Mouse (Mus musculus): ENCODE measurements around the gene Paxx. TPM values are rescaled to one million over a fixed set of nuclear protein-coding genes. Genes with fewer than 3 reads are reported as not detected.

Paxx gene
- polyA plus RNA-seq, 1 experiment from 2014 or later = 67.4 TPM

DNA sequence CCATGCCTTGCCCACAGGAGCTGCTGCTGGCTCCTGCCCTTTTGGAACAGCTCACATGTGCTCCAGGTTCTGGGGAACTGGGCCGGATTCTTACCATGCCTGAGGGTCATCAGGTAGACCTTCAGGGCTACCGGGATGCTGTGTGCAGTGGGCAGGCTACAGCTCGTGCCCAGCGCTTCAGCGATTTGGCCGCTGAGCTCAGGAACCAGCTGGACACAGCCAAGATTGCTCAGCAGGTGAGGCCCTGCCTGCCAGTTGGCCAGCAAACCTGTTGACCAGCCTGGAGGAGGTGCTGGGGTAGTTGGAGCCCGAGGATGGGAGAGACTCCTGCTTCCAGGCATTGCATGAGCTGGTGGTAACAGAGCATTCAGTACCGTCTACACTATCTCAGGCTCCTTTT, 26.6 kb downstream of the Paxx start:
- Histone ChIP-seq H3K9ac (replicated peaks; ENCODE audit: low read depth) (no peak overlapping the region), H3K4me2 (replicated peaks; ENCODE audit: low read depth, low read length) (no peak overlapping the region), H3K27ac (ENCODE audit: low read length) (no peak overlapping the region), H3K9me3 (ENCODE audit: low read length) (no peaks in the 10 kb centered on the region), H3K4me3 (ENCODE audit: low read depth, low read length) (no peak overlapping the region), H3K4me1 (ENCODE audit: insufficient read depth, low read depth, low read length) (no peaks in the 10 kb centered on the region), H3K36me3 (ENCODE audit: insufficient read depth, low read length) (no peaks in the 10 kb centered on the region; the same call in 1 of the 2 replicates), H3K27me3 (replicated peaks; ENCODE audit: insufficient read depth, low read length) (0 out of 2 replicates have a peak, but pooled peaks cover 7% of the 10 kb centered on the region)
- TF ChIP-seq CTCF (IDR thresholded peaks at IDR 0.05) (no peak), EP300 (IDR thresholded peaks at IDR 0.05) (no peak)
- 82% methylated on average over 8 of the region's 8 CpGs for WGBS
- DNase-seq (ENCODE audit: low spot score) (no peak), ATAC-seq (no peak)

DNA sequence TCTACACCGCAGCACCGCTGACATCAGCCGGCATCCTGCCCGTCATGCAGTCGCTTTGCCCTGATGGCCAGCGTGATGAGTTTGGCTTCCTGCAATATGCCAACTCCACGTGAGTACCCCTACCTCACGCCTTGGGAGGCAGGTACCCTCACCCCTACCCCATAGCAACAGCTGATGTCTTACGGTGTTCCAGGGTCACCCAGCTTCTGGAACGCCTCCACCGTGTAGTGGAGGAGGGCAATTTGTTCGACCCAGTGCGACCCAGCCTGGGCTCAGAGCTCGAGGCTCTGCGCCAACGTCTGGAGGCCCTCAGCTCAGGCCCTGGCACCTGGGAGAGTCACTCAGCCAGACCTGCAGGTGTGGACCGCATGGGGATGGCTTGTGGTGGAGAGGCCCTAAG, 27.8 kb downstream of the Paxx start:
- no peaks in the 10 kb centered on the region for H3K9me3 ChIP-seq (ENCODE audit: low read length)
- H3K4me2 ChIP-seq (replicated peaks; ENCODE audit: low read depth, low read length) = no peak overlapping the region
- WGBS = 79% methylated on average over 17 of the region's 17 CpGs
- TF ChIP-seq CTCF (IDR thresholded peaks at IDR 0.05) (no peak), EP300 (IDR thresholded peaks at IDR 0.05) (no peak)
- H3K27ac ChIP-seq (ENCODE audit: low read length) = no peak overlapping the region
- DNase-seq (ENCODE audit: low spot score) (no peak), ATAC-seq (no peak)
- H3K27me3 ChIP-seq (replicated peaks; ENCODE audit: insufficient read depth, low read length) = peaks cover 10% of the 10 kb centered on the region; the same call in 1 of the 2 replicates
- no peak overlapping the region for H3K9ac ChIP-seq (replicated peaks; ENCODE audit: low read depth)
- H3K4me1 ChIP-seq (ENCODE audit: insufficient read depth, low read depth, low read length) = no peaks in the 10 kb centered on the region
- H3K4me3 ChIP-seq (ENCODE audit: low read depth, low read length) = no peak overlapping the region
- no peaks in the 10 kb centered on the region; the same call in 1 of the 2 replicates for H3K36me3 ChIP-seq (ENCODE audit: insufficient read depth, low read length)

DNA sequence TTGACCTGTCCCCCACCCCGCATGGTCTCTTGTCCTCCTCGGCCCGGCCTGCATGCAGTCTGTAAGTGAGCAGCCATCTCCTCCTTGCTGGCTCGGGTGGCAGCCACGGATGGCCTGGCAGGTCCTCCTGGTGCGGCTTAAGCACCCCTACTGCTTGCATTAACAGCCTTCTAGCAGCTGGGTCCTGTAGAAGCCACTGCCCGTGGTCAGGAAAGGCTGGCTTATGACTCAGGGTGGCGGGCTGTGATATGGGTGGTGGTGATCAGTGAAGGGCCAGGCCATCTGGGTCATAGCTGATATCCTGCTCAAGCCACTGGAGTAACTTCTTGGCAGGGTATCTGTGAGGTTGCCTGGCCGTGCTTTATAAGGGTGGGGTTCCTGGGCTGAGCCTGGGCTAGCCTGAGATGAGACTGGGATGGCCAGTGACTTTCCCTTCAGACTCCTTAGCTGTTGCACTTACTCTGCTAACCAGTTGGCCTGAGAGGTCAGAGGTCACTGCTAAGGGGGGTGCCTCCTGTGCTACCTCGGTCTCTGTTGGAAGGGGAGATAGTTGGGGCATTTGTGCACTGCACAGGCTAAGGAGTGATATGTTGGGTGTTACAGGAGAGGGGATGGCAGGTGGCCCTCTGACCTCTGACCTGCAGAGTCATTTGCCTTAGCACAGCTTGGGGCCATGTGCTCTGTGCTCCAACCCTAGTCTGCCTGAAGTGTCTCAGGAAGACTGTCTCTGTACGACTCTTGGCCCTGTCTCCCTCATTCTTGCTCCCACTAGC, 28.4 kb downstream of the Paxx start:
- 68% methylated on average over 11 of the region's 11 CpGs for WGBS
- Histone ChIP-seq H3K9me3 (ENCODE audit: low read length) (no peaks in the 10 kb centered on the region), H3K9ac (replicated peaks; ENCODE audit: low read depth) (no peak overlapping the region), H3K4me2 (replicated peaks; ENCODE audit: low read depth, low read length) (no peak overlapping the region), H3K27ac (ENCODE audit: low read length) (no peak overlapping the region), H3K36me3 (ENCODE audit: insufficient read depth, low read length) (no peaks in the 10 kb centered on the region), H3K27me3 (replicated peaks; ENCODE audit: insufficient read depth, low read length) (peaks cover 10% of the 10 kb centered on the region; the same call in 1 of the 2 replicates), H3K4me1 (ENCODE audit: insufficient read depth, low read depth, low read length) (no peaks in the 10 kb centered on the region), H3K4me3 (ENCODE audit: low read depth, low read length) (no peak overlapping the region)
- TF ChIP-seq EP300 (IDR thresholded peaks at IDR 0.05) (no peak), CTCF (IDR thresholded peaks at IDR 0.05) (no peak)
- no peak for DNase-seq (ENCODE audit: low spot score)
- ATAC-seq = no peak

DNA sequence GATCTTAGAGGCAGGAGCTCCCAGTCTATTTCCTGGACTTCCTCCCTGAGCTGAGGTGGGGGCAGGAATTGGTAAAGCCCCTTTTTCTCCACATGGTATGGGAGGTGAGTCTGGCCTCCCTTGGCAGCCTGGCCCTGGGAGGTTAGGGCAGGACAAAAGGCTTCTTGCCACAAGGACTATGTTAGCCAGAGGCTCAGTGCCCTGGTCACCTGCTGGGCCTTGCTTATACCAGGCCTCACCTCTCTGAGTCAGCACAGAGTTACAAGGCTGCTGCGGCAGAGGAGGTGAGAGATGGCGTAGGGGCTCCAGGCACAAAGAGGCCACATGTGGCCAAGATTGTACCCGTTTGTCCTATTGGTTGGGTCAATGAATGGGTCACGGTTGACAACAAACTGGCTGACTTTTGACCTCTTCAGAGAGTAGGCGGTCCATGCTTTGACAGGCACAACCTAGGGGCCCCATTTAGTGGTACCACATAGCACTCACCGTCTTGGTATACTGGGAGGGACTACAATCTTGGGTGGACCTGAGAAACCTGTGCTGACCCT, 29.5 kb downstream of the Paxx start:
- ATAC-seq (no peak), DNase-seq (ENCODE audit: low spot score) (no peak)
- Histone ChIP-seq H3K36me3 (ENCODE audit: insufficient read depth, low read length) (no peaks in the 10 kb centered on the region), H3K4me3 (ENCODE audit: low read depth, low read length) (no peak overlapping the region), H3K27me3 (replicated peaks; ENCODE audit: insufficient read depth, low read length) (peaks cover 10% of the 10 kb centered on the region; the same call in 1 of the 2 replicates), H3K9me3 (ENCODE audit: low read length) (no peaks in the 10 kb centered on the region), H3K4me1 (ENCODE audit: insufficient read depth, low read depth, low read length) (no peaks in the 10 kb centered on the region), H3K9ac (replicated peaks; ENCODE audit: low read depth) (no peak overlapping the region), H3K27ac (ENCODE audit: low read length) (no peak overlapping the region), H3K4me2 (replicated peaks; ENCODE audit: low read depth, low read length) (no peak overlapping the region)
- TF ChIP-seq CTCF (IDR thresholded peaks at IDR 0.05) (no peak), EP300 (IDR thresholded peaks at IDR 0.05) (no peak)
- WGBS = 67% methylated on average over 6 of the region's 6 CpGs

DNA sequence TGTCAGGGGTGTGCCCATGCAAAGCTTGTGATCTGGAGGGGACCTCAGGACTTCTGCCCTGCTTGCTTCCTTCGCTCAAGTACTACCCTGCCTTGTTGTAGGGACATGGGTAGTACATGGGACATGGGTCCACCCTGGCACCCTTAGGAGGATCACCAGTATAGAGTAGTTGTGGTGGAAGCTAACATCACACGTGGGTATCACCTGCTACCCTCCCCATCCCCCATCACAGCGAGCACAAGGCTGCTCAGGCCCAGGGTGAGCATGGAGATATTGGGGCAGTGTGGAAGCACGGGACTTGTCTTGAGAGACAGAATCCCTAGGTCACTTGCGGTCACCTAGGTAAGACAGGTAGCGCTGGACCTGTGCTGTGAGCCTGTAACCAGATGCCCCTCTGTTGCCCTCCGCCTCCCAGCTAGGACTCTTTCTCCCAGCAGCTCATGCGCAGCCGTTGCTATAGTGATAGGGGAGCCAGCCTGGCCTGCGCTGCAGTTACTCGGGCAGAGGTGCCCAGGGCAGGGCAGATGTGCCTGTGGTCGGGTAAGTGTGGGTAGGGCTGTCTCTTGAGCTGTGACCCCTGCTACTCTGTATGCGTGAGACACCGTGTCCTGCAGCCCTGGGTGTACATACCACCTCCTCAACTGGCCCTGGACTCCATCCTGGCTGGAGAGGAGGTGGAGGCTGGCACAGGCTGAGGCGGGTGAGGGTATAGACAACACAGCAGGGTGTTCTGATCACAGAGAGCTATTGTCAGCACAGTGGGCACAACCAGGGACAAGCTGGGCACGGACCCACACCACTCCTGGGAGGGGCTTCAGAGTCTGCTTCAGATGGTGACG, 30.3 kb downstream of the Paxx start:
- H3K4me3 ChIP-seq (ENCODE audit: low read depth, low read length) = no peak overlapping the region
- DNase-seq (ENCODE audit: low spot score) (no peak), ATAC-seq (no peak)
- H3K27me3 ChIP-seq (replicated peaks; ENCODE audit: insufficient read depth, low read length) = peaks cover 10% of the 10 kb centered on the region; the same call in 1 of the 2 replicates
- no peaks in the 10 kb centered on the region for H3K36me3 ChIP-seq (ENCODE audit: insufficient read depth, low read length)
- WGBS = 61% methylated on average over 17 of the region's 17 CpGs
- H3K9me3 ChIP-seq (ENCODE audit: low read length) = no peaks in the 10 kb centered on the region
- H3K4me1 ChIP-seq (ENCODE audit: insufficient read depth, low read depth, low read length) = no peaks in the 10 kb centered on the region
- H3K9ac ChIP-seq (replicated peaks; ENCODE audit: low read depth) = no peak overlapping the region
- TF ChIP-seq EP300 (IDR thresholded peaks at IDR 0.05) = no peak
- no peak for TF ChIP-seq CTCF (IDR thresholded peaks at IDR 0.05)
- H3K27ac ChIP-seq (ENCODE audit: low read length) = no peak overlapping the region
- H3K4me2 ChIP-seq (replicated peaks; ENCODE audit: low read depth, low read length) = no peak overlapping the region

All from lung, postnatal 0 days (tissue).